Mouse (Mus musculus) myocyte (in vitro differentiated cells): ENCODE data around the gene Aven.

Experiments used
- MAX ChIP-seq: IDR thresholded peaks from one replicate; pipeline ENCODE4 v1.6.1; 2011; ENCODE audit warnings: low read depth, mild to moderate bottlenecking, control low read depth
- POLR2A ChIP-seq: IDR thresholded peaks from one replicate; pipeline ENCODE4 v1.6.1; 2011; ENCODE audit warnings: low read depth, mild to moderate bottlenecking, control low read depth, moderate library complexity; ENCODE audit not compliant: insufficient read length
- POLR2AphosphoS2 ChIP-seq: IDR thresholded peaks from one replicate; pipeline ENCODE4 v1.6.1; 2011; ENCODE audit warnings: low read depth, control low read depth; ENCODE audit not compliant: insufficient read length
- REST ChIP-seq: IDR thresholded peaks from one replicate; pipeline ENCODE4 v1.6.1; 2011; ENCODE audit warnings: mild to moderate bottlenecking, control low read depth, moderate library complexity; ENCODE audit not compliant: insufficient read depth, insufficient read length
- USF1 ChIP-seq: IDR thresholded peaks from one replicate; pipeline ENCODE4 v1.6.1; 2011; ENCODE audit warnings: low read depth, mild to moderate bottlenecking, control low read depth, moderate library complexity

GRCm38 (mm10) chr2:112506841-112507435 lies 14.2 kb downstream of the Aven start:
- TF ChIP-seq POLR2AphosphoS2 (no peak), MAX (no peak), USF1 (no peak), REST (no peak), POLR2A (no peak)
